Mouse (Mus musculus) right cerebral cortex, adult 18-20 months (tissue): ENCODE data around the gene Catip.

Experiments used
- DNase-seq: peaks from one replicate; pipeline ENCODE4 v3.0.0; 2022; ENCODE audit warnings: mixed read lengths

Catip gene

GRCm38 (mm10) chr1:74401015-74401702 is 39.3 kb downstream of the Catip start:
- no peak for DNase-seq

- DNase-seq, result no peak
Observed at GRCm38 (mm10) chr1:74404206-74404605, 42.3 kb downstream of the Catip start.

- DNase-seq, result no peak
Observed at GRCm38 (mm10) chr1:74408589-74409504, 46.9 kb downstream of the Catip start, which contains the start of gene Vil1. Gene Vil1 (plus strand): TSS chr1:74409376.

- DNase-seq, result no peak
Observed at GRCm38 (mm10) chr1:74411753-74412325, 49.9 kb downstream of the Catip start.

- no peak for DNase-seq
Observed at GRCm38 (mm10) chr1:74412711-74413110, 50.8 kb downstream of the Catip start.

- DNase-seq, result no peak
Observed at GRCm38 (mm10) chr1:74415143-74415542, 53.2 kb downstream of the Catip start.
